Mouse (Mus musculus) forebrain, embryonic 14.5 days (tissue): ENCODE data around the gene Ap1ar. TPM values are rescaled to one million over a fixed set of nuclear protein-coding genes. Genes with fewer than 3 reads are reported as not detected.
"Not testable (repeated sequence)": the region's sequence is repeated elsewhere in the genome, so short reads cannot be mapped to it uniquely, and the experiment has no call there.

Experiments
- ATAC-seq: fragments of 200-750 bp; cut with Nextera tagmentation; 2 replicates; pipeline ENCODE4 v1.8.0; 2017; ENCODE audit warnings: mild to moderate bottlenecking, moderate library complexity
- DNase-seq: peaks from one replicate; pipeline ENCODE4 v3.0.0-alpha.2; 2015; ENCODE audit warnings: low spot score
- H3K27ac ChIP-seq: fragments of 300-500 bp; sonication (generic); 2 replicates; pipeline ENCODE4 v1.5.1; 2014; ENCODE audit warnings: low read depth, mild to moderate bottlenecking, control low read depth, low read length, moderate library complexity
- H3K27me3 ChIP-seq: fragments of 300-500 bp; sonication (generic); replicated peaks from 2 replicates; pipeline ENCODE4 v1.6.1; 2014; ENCODE audit warnings: low read length, control low read depth, mixed read lengths; ENCODE audit not compliant: control insufficient read depth, insufficient read depth
- H3K36me3 ChIP-seq: fragments of 300-500 bp; sonication (generic); 2 replicates; pipeline ENCODE4 v1.6.1; 2014; ENCODE audit warnings: low read length, control low read depth; ENCODE audit not compliant: control insufficient read depth, insufficient read depth
- H3K4me1 ChIP-seq: fragments of 300-500 bp; sonication (generic); 2 replicates; pipeline ENCODE4 v1.6.1; 2014; ENCODE audit warnings: antibody characterized with exemption, low read length, control low read depth; ENCODE audit not compliant: control insufficient read depth, insufficient read depth
- H3K4me2 ChIP-seq: fragments of 300-500 bp; sonication (generic); 2 replicates; pipeline ENCODE4 v1.6.1; 2014; ENCODE audit warnings: mild to moderate bottlenecking, control low read depth, low read length
- H3K4me3 ChIP-seq: fragments of 300-500 bp; sonication (generic); 2 replicates; pipeline ENCODE4 v1.5.1; 2014; ENCODE audit warnings: low read depth, low read length, control low read depth
- H3K9ac ChIP-seq: fragments of 300-500 bp; sonication (generic); 2 replicates; pipeline ENCODE4 v1.6.1; 2014; ENCODE audit warnings: mild to moderate bottlenecking, low read length, control low read depth, moderate library complexity
- H3K9me3 ChIP-seq: fragments of 300-500 bp; sonication (generic); replicated peaks from 2 replicates; pipeline ENCODE4 v1.6.1; 2016; ENCODE audit warnings: low read length, control low read depth, mixed read lengths; ENCODE audit not compliant: control insufficient read depth
- WGBS: fragments of 180-500 bp; shearing (Covaris S2); extraction: QIAGEN DNeasy Blood & Tissue Kit; methylation state at CpG from one replicate; pipeline ENCODE4 v1.1.7; 2014; 5-methylcytosine and 5-hydroxymethylcytosine counted together
- polyA plus RNA-seq: library from polyadenylated mRNA; unstranded; fragments of >200 nt; fragmentation: Nextera tagmentation; extraction: Ambion mirVana; gene quantifications from 2 replicates; pipeline ENCODE4 v1.2.1, GENCODE M21; 2014

Gene Ap1ar
- polyA plus RNA-seq, 1 experiment from 2014 or later: 42.8 TPM

DNA sequence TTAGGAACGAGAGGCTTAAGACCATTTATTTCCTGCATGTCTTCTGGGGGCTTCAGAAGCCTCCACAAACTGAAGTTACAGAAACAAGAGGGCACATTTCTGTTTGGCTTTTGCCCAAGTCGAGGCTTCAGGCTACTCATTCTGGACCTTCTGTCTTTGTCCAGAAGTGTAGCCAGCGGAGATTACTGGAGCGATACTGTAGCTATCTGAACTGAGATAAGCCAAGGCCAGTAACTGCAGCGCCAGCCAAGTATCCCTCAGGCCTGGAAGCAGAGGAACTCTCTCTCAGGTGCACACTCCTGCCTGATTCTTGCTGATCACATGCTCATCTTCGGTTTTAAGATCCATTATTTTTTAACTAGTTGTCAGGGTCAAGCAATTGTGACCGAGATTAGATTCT lies 49.3 kb downstream of the Ap1ar start:
- Histone ChIP-seq H3K36me3 (no peaks in the 10 kb centered on the region), H3K27me3 (peaks cover 21% of the 10 kb centered on the region), H3K9me3 (no peaks in the 10 kb centered on the region), H3K4me3 (no peak overlapping the region), H3K9ac (no peak overlapping the region), H3K4me1 (peaks cover 5% of the 10 kb centered on the region; the same call in 1 of the 2 replicates), H3K4me2 (no peak overlapping the region), H3K27ac (no peak overlapping the region)
- DNase-seq: no peak
- 42% methylated on average over 7 of the region's 7 CpGs for WGBS
- ATAC-seq: no peak

DNA sequence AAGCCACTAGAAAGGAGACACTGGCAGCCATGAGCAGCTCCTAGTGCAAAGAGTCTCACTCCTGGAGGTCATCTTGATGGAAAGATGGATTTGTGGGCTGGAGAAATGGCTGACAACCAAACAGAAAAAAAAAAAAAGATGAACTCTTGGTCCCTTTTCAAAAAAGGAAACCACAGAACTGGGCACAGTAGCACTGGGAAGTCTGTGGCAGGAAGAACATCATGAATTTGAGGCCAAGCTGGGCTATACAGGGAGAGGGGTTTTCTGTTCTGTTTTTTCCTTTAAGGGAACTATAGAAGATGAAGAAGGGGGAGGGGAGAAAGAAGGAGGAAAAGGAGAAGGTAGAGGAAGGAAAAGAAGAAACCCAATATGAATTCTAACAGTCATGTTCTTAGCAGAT lies 50.3 kb downstream of the Ap1ar start:
- no peak overlapping the region for H3K9ac ChIP-seq
- DNase-seq: no peak

DNA sequence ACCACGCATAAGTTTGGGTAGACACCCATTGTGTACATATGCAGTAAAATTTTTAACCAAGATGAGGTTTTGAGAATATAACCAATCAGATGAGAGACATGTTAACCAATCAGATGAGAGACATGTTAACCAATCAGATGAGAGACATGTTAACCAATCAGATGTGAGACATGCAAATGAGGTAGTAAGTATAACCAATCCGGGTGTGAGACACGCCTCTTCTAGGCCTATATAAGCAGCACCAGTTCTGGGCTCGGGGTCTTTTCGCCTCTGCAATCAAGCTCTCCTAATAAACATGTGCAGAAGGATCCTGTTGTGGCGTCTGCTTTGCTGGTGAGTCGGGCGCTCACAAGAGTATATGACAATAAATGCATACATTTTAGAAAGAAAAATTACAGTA lies 53.6 kb downstream of the Ap1ar start:
- not testable (repeated sequence) for H3K4me3 ChIP-seq, H3K27me3 ChIP-seq, H3K36me3 ChIP-seq, H3K4me1 ChIP-seq, H3K9me3 ChIP-seq, H3K9ac ChIP-seq, H3K27ac ChIP-seq, ATAC-seq, H3K4me2 ChIP-seq, DNase-seq
- 97% methylated on average over 8 of the region's 8 CpGs for WGBS

More for the DNA sequence above, 50.3 kb downstream of the Ap1ar start:
- H3K27ac ChIP-seq: no peak overlapping the region
- no peak overlapping the region for H3K4me2 ChIP-seq
- H3K4me1 ChIP-seq: peaks cover 5% of the 10 kb centered on the region; the same call in 1 of the 2 replicates
- ATAC-seq: no peak
- no peaks in the 10 kb centered on the region for H3K36me3 ChIP-seq
- H3K27me3 ChIP-seq: peaks cover 21% of the 10 kb centered on the region
- H3K9me3 ChIP-seq: no peaks in the 10 kb centered on the region
- H3K4me3 ChIP-seq: no peak overlapping the region

- ATAC-seq: no peak
- 91% methylated on average over 6 of the region's 6 CpGs for WGBS
- no peaks in the 10 kb centered on the region for H3K9me3 ChIP-seq
Measured at GRCm38 (mm10) chr3:127782921-127783320, 54.4 kb downstream of the Ap1ar start.

DNA sequence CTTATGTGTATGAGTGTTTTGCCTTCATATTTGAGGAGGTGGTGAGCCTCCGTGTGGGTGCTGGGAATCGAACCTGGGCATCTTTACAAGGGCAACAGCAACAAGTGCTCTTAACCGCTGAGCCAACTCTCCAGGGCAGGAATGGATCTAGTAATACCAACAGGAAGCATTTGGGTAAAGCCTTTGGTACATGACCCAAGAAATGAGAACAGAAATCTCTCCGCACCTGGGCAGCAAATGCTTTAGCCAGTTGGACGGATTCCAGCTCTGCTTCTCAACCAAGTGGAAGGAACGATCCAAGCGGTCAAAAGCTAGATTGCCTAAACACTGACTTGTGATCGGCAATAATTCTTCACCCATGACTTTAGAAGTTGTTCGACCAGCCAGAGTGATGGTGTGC lies 56.4 kb downstream of the Ap1ar start:
- H3K4me2 ChIP-seq: no peak overlapping the region
- H3K9me3 ChIP-seq: no peaks in the 10 kb centered on the region
- H3K36me3 ChIP-seq: no peaks in the 10 kb centered on the region
- ATAC-seq: no peak
- no peak overlapping the region for H3K9ac ChIP-seq
- no peak overlapping the region for H3K27ac ChIP-seq
- 93% methylated on average over 9 of the region's 9 CpGs for WGBS
- no peak for DNase-seq
- H3K4me1 ChIP-seq: no peaks in the 10 kb centered on the region
- H3K27me3 ChIP-seq: no peaks in the 10 kb centered on the region
- H3K4me3 ChIP-seq: no peak overlapping the region

More at GRCm38 (mm10) chr3:127782921-127783320, 54.4 kb downstream of the Ap1ar start:
- H3K4me1 ChIP-seq: no peaks in the 10 kb centered on the region
- H3K36me3 ChIP-seq: no peaks in the 10 kb centered on the region
- no peak overlapping the region for H3K4me2 ChIP-seq
- H3K27ac ChIP-seq: no peak overlapping the region
- H3K9ac ChIP-seq: no peak overlapping the region
- no peak for DNase-seq
- H3K27me3 ChIP-seq: peaks cover 2% of the 10 kb centered on the region
- no peak overlapping the region for H3K4me3 ChIP-seq

GRCm38 (mm10) chr3:127780021-127780644 lies 57.2 kb downstream of the Ap1ar start, which contains the start of gene Alpk1:
Alpk1 (minus strand) TSS chr3:127780527.
- Histone ChIP-seq H3K27me3 (no peaks in the 10 kb centered on the region), H3K4me2 (peak within 1 kb of the TSS; percentile 58), H3K4me3 (peak within 1 kb of the TSS; percentile 28), H3K27ac (no peak within 1 kb of the TSS), H3K9me3 (no peaks in the 10 kb centered on the region), H3K9ac (peak within 1 kb of the TSS; percentile 36; the same call in 1 of the 2 replicates), H3K36me3 (no peaks in the 10 kb centered on the region), H3K4me1 (no peaks in the 10 kb centered on the region)
- peak; percentile 45 for DNase-seq
- 3% methylated on average over 24 of the region's 24 CpGs for WGBS
- ATAC-seq: peak; percentile 44

- no peak overlapping the region for H3K4me3 ChIP-seq
- no peaks in the 10 kb centered on the region for H3K4me1 ChIP-seq
- WGBS: 91% methylated on average over 11 of the region's 11 CpGs
- H3K9ac ChIP-seq: no peak overlapping the region
- no peak for ATAC-seq
- DNase-seq: no peak
- H3K27me3 ChIP-seq: no peaks in the 10 kb centered on the region
- H3K27ac ChIP-seq: no peak overlapping the region
- H3K4me2 ChIP-seq: no peak overlapping the region
- no peaks in the 10 kb centered on the region for H3K36me3 ChIP-seq
- H3K9me3 ChIP-seq: no peaks in the 10 kb centered on the region
Measured at GRCm38 (mm10) chr3:127769146-127769545, 68.2 kb downstream of the Ap1ar start.

- no peak for ATAC-seq
- Histone ChIP-seq H3K4me3 (no peak overlapping the region), H3K36me3 (no peaks in the 10 kb centered on the region), H3K9me3 (no peaks in the 10 kb centered on the region), H3K4me1 (no peaks in the 10 kb centered on the region), H3K4me2 (no peak overlapping the region), H3K27me3 (no peaks in the 10 kb centered on the region), H3K9ac (no peak overlapping the region), H3K27ac (no peak overlapping the region)
- no peak for DNase-seq
- 72% methylated on average over 3 of the region's 3 CpGs for WGBS
Measured at GRCm38 (mm10) chr3:127765971-127766370, 71.4 kb downstream of the Ap1ar start.

GRCm38 (mm10) chr3:127764541-127764940 lies 72.8 kb downstream of the Ap1ar start:
- no peak for ATAC-seq
- no peak overlapping the region for H3K4me3 ChIP-seq
- no peaks in the 10 kb centered on the region for H3K27me3 ChIP-seq
- H3K4me2 ChIP-seq: no peak overlapping the region
- H3K36me3 ChIP-seq: no peaks in the 10 kb centered on the region
- WGBS: 57% methylated on average over 5 of the region's 5 CpGs
- H3K4me1 ChIP-seq: no peaks in the 10 kb centered on the region
- DNase-seq: no peak
- H3K27ac ChIP-seq: no peak overlapping the region
- no peak overlapping the region for H3K9ac ChIP-seq
- no peaks in the 10 kb centered on the region for H3K9me3 ChIP-seq
